Mouse (Mus musculus) liver, adult (tissue): Measurements from ENCODE around the gene Map7d1.

Experiments
- GATA4 ChIP-seq: IDR thresholded peaks from 2 replicates; pipeline ENCODE4 v1.6.1; 2014; ENCODE audit warnings: mild to moderate bottlenecking, low read length; ENCODE audit not compliant: insufficient replicate concordance

Map7d1 gene

DNA sequence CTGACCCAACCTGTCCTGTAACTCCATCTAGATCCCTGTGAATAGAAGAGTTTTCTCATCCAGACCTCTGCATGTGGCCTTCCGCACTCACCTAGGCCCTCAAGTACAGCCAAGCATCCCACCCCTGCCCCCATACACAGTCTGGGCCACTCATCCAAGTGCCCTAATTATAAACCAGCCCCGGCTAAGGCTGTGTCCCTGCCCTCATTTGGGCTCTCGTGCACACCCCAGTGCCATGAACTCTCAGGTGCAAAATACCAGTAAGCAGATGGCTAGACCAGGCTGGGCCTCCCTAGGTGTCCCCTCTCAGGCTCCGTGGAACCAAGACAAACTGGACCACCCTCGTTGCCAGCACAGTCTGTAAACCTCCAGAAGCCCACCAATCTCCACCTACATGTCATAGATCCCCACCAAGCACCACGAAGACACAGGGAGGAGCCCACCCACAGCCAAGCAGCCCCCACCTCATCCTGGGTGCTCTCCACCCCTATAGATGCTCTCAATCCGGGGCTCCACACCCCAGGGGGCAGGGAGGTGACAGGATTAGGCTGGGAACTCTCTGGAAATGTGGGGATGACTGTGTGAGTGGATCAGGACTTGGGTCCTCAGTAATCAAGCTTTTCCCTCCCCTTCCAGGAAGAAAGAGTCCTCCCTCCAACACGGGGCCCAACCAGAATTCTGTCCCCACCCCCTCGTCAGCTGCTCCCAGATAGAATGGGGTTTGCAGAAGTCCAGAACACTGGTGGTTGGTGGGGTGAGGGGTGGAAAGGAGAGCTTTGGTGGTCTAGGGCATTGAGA is 1.6 kb downstream of the Map7d1 start:
- TF ChIP-seq GATA4 = no peak; the same call in 1 of the 2 replicates

DNA sequence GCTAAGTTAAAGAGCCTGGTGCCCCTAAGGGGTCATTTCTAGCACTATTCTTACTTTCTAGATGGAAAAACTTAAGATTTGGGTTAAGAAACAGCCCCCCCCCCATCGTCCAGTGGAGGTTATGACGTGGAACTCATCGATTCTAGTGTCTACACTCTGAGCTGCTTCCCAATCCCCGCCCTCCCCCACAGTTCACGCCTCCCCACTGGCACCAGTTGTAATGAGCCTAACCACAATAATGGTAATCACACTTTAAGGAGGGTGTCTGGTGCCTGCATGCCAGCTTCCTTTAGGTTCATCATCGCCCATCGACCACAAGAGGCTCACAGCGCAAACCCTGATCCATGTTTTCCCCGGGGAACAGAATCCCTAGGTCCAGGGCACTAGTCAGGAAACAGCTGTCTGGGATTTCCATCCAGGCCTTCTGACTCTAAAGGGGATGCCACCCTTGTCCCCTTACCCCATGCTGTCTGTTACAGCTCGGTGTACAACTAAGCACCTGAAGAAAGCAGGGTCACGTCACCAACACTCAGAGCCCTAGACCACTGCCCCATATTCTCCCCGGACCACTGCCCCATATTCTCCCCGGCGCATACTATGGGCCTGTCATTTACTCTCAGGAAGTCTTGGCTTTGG is 2.4 kb downstream of the Map7d1 start:
- no peak for TF ChIP-seq GATA4

DNA sequence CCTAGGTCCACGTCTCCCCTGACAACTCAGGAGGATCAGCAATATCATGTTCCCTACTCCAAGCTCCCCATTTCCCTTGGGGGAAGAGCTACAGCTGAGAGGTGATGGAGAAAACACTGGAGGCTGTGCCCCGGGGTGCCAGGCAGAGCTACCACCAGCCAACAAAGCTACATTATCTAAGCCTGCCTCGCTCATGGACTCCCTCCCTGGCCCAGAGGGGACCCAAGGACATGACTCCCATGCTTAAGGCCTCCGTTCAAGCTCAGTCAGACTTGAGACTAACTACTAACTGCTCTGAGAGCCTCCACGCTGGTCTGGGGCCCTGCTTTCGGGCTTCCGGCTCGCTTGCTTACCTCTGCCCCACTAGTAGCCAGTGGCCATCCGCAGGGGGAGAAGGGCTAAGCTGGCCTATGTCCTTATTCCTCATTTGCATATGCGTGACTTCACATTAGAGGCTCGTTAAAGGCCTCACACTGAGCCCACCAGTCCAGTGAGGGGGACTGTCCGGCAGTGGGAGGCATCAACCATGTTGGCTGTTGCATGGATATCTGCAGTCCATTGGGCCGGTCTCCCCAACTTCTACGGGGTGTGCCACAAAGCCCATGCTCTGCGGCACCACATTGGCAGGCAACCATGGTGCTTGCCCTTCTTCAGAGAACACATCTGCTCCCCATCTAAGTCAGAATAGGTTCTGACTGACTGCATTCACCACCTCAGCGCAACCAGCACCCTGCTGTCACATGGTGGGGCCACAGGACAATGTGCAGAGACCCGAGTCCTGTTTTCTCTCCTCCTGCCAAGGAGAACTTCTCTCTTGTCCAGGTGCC is 3.5 kb downstream of the Map7d1 start:
- no peak for TF ChIP-seq GATA4

DNA sequence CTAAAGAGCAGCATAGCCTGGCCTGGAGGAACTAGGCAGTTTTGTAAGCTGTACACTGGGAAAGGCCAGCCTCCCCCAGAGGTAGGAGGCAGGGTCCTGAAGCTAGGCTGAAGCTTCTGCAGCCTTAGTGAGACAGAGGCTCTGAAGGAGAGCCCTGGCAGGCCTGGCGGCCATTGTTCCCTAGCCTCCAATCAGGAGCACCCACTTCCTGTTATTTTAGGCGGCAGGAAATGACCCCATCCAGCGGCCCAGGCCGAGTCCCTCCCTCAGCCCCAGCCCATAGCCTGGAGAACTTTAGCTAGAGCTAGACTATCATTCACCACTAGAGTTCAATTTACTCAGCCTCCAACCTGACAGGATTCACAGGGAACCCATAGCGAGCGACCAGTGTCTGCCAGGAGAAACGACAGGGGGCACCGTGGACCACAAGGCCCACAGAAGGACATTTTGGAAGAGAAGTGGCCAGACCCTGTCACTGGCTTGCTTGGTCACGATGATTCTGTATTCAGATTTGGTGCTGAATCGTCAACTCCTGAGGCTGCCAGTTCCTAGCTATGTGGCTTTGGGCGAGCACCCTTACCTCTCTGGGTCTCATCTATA is 4.4 kb downstream of the Map7d1 start:
- peak; percentile 57; the same call in 1 of the 2 replicates for TF ChIP-seq GATA4

DNA sequence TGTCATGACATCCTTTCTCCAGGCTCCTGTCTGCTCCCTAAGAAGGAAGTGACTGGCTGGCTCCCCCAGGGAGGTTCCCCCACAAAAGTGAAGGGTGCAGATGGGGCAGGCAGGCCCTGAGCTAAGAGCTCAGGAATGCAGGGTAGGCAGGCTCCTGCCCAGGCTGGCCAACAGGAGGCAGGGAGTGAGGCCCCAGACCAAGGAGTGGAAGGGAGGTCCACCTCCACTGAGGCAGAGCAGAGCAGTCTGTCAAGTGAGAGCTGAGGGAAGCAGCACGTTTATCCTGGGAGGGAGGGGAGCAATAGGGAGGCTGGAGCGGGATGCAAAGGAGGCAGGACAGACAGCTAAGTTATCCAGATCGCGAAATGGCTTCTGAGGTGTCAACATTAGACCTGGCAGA is 5.5 kb downstream of the Map7d1 start:
- no peak for TF ChIP-seq GATA4

DNA sequence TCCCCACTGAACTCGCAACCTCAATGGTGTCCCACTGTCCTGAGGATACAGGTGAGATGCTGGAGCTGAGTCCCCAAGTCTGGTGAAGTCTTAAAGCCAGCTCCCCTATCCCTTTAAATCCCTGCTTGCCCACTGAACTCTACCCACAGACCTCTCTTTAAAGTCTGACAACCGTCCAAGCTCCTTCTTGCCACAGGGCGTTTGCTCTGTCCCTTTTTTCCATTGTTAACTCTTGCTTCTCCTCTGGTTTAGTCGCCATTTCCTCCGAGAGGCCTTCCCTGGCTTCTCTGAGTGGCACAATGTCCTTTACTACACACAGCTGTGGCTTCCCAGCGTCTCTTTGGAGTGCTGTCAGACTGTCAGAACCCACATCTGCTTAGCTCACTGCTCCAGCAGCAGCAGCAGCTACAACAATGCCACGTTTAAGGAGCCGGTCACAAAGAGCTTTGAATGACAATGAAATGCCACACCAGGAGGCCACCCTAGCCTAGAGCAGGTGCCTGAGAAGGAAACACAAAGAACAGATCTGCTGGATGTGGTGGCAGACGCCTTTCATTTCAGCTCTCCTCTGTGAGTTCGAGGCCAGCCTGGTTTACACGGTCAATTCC is 7.8 kb downstream of the Map7d1 start:
- TF ChIP-seq GATA4 = no peak

DNA sequence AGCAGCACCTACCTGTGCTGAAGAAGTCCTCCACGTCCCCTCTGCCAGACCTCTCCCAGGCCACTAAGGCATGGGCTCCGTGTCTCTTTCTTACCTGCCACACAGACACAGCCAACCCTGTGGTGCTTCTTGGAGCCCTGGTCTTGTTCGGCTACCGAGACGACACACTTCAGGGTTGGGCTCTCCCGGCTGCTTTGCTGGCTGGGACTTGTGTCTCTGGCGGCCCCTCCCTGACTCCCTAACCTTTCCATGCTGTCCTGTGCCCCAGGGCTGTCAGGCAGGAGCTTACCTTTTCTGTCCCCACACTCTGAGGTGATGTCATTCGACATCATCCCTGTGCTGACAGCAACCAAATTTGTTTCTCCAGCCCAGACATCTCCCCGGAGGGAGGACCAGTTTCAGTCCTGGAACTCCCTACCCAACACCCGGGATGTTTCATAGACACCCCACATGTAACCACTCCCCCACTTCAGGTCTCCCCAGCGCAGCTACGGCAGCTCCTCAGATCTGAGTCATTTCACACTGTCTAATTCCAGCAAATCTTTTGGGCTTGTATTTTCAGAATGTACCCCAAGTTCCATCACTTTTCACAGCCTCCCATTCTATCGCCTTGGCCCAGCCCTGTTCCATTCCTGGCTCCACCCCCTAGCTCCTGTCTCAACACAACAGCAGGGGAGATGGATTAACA is 9.8 kb downstream of the Map7d1 start:
- TF ChIP-seq GATA4 = no peak

DNA sequence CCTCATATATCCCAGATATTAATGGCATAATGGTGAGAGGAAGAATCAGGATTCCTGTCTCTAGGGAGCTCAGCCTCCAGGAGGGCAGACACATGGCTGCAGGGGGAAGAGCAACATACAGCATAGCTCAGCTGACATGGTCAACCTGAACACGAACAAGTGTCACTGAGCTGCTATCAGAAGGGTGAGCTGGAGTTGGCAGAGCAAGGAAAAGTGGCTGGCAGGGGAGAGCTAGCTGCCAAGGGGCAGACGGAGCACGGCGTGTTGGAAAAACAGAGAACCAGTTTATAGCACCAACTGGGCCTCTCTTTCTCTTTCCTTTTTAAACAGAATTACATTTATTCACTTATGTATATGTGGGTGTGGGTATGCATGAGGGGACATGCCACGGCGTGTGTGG is 13.6 kb downstream of the Map7d1 start:
- TF ChIP-seq GATA4 = no peak

DNA sequence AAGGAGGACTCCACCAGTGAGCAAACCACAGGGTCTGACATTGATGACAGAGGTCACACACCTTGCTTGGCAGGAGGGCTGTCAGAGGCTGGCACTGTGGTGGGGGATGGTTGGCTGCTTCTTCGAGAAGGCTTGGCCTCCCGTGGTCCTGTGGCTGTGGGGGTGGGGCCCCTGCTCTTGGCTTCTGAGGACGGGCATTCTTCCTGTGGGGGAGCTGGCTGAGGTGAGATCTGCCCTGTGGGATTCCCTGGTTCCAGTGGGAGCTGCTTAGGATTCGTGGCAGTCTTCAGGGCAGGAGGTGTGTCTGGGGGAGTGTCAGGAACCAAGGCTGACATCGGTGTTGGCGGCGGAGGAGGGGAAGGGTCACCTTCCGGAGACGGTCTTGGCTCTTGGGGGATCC is 14.2 kb downstream of the Map7d1 start:
- TF ChIP-seq GATA4 = no peak

DNA sequence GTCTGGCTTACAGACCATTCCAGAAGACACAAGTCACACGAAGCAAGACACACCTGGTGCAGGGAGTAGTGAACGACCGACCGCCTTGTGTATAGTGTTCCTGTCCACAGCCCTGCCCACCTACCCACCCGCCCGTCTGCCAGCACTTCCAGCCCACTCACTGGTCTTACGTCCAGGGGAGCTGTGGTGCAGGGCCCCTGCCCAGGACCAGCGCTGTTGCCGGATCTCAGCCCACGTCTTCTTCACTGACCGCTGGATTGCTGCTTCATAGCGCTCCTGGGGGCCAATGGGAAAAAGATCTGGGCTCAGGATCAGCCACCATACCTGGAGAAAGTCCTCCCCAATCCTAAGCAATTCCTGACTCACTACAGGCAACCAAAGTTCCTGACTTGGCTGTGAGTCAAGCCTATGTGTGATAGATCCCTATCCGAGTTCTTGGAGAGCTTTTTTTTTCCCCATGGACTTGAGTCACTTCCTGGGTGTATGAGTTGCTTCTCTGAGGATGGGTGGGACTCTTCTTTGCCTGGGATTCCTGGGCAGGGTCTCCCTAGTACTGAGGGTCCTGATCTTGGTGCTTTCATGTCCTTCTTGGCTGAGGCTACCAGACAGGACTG is 16.2 kb downstream of the Map7d1 start:
- no peak for TF ChIP-seq GATA4

DNA sequence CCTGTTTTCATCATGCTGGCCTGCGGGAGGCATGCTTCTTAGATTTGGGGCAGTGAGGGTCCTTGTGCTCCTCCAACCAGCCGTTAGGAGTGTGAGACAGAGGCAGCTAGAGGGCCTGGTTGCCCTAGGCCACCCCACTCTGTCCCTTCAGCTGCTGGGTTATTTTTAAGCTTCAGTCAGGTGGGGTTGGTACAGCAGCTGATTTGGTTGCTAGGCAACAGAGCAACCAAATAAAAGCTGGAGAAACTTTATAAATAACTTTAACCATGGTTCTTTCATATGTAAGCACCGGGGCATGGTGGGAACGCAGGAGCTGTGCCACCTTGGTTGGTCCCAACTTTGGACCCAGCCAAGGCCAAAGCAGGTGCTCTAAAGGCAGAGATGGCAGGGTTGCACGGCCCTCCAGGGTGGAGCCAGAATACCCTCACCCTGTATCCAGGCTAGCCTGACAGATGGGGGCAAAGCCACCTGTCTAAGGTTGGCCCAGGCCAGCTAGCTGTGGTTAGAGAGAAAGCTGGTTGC is 18.4 kb downstream of the Map7d1 start:
- TF ChIP-seq GATA4 = no peak

DNA sequence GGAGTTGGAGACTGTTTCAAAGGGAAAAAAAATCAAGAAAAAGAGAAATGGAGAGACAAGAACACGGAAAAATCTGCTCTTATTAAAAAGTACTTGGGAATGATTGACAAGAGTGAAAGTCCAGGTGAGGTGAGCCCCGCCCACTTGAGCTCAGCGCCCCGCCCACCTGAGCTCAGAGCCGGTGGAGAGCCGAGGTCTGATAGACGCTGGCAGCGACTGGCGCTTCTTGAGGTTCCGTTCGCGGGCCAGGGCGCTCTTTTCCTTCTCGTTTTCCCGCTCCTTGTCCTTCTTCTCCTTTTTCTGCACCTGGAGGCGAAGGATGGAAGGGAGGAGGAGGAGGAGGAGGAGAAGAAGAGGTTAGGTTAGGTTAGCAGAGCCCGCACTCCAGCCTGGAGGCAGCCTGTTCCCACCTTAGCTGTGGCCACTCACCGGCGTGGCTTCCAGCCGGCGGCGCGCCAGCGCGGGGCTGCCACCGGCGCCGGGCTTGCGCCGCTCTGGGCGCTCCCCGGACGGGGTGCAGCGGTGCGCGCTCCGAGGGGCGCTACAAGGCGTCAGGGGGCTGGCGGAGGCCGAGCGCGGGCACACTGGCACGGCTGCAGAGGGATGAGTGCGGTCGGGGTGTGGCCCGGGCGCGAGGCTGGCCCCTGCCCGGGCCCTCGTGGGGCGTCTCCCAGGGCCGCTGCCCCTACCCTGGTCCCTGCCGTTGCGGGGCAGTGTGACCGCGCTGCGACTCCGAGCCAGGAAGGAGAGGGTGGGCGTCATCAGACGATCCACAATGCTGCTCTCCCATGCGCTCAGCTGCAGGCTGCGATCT is 19.5 kb downstream of the Map7d1 start:
- TF ChIP-seq GATA4 = no peak

DNA sequence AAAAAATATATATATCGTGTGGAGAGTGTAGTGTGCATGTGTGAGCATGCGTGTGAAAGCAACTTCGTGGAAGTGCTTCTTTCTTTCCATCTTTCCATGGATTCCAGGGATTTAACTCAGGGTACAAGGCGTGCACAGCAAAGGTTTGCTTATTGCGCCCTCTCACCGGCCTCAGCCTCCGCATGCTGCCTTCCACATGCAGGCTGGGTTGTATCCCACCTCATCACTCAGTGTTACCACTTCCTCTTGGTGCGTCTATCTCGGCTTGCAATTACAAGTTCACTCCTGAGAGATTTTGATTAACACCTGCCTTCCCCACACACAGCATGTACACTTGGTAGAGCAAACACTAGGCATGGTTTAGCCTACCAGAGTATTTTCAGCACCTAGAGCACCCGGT is 21.0 kb downstream of the Map7d1 start:
- TF ChIP-seq GATA4 = no peak
